Mouse (Mus musculus) testis, postnatal 10 days (tissue): ENCODE measurements around the gene Gm21976.

Experiments used
- DNase-seq: peaks from one replicate; pipeline ENCODE4 v3.0.0; 2021; ENCODE audit warnings: low spot score

Gm21976 gene

GRCm38 (mm10) chr13:98298833-98299758, 19.4 kb downstream of the Gm21976 start:
- peak; percentile 85 for DNase-seq

GRCm38 (mm10) chr13:98305257-98305656, 25.6 kb downstream of the Gm21976 start:
- DNase-seq = no peak

GRCm38 (mm10) chr13:98306393-98306792, 26.7 kb downstream of the Gm21976 start:
- no peak for DNase-seq

- no peak for DNase-seq
Observed at GRCm38 (mm10) chr13:98306852-98307475, 27.3 kb downstream of the Gm21976 start.

GRCm38 (mm10) chr13:98308004-98308403, 28.3 kb downstream of the Gm21976 start:
- no peak for DNase-seq

- no peak for DNase-seq
Observed at GRCm38 (mm10) chr13:98308724-98309123, 29.0 kb downstream of the Gm21976 start.

- DNase-seq = no peak
Observed at GRCm38 (mm10) chr13:98311597-98311996, 31.9 kb downstream of the Gm21976 start.

- DNase-seq = no peak
Observed at GRCm38 (mm10) chr13:98313631-98314030, 33.9 kb downstream of the Gm21976 start.

GRCm38 (mm10) chr13:98315124-98315523, 35.4 kb downstream of the Gm21976 start:
- no peak for DNase-seq

GRCm38 (mm10) chr13:98316140-98316479, 36.4 kb downstream of the Gm21976 start:
- DNase-seq = no peak

GRCm38 (mm10) chr13:98316480-98317245, 37.0 kb downstream of the Gm21976 start, which contains the start of gene Btf3:
Gene Btf3, minus strand, starts transcription at chr13:98317006.
- DNase-seq = peak; percentile 94

GRCm38 (mm10) chr13:98317246-98317677, 37.6 kb downstream of the Gm21976 start:
- no peak for DNase-seq

- no peak for DNase-seq
Observed at GRCm38 (mm10) chr13:98317911-98318310, 38.2 kb downstream of the Gm21976 start.

- no peak for DNase-seq
Observed at GRCm38 (mm10) chr13:98325034-98325433, 45.3 kb downstream of the Gm21976 start.

GRCm38 (mm10) chr13:98332106-98332505, 52.4 kb downstream of the Gm21976 start:
- peak; percentile 62 for DNase-seq

- DNase-seq = no peak
Observed at GRCm38 (mm10) chr13:98336205-98336604, 56.5 kb downstream of the Gm21976 start.

GRCm38 (mm10) chr13:98340506-98340905, 60.8 kb downstream of the Gm21976 start:
- peak; percentile 46 for DNase-seq

- DNase-seq = no peak
Observed at GRCm38 (mm10) chr13:98349491-98349890, 69.8 kb downstream of the Gm21976 start.

GRCm38 (mm10) chr13:98351527-98351926, 71.8 kb downstream of the Gm21976 start:
- peak; percentile 76 for DNase-seq

GRCm38 (mm10) chr13:98352381-98352975, 72.8 kb downstream of the Gm21976 start:
- peak; percentile 11 for DNase-seq

GRCm38 (mm10) chr13:98353709-98354089, 74.0 kb downstream of the Gm21976 start:
- DNase-seq = no peak
